Mouse (Mus musculus) brain, embryonic 14.5 days (tissue): ENCODE measurements around the gene Coq2. TPM values are rescaled to one million over a fixed set of nuclear protein-coding genes. Genes with fewer than 3 reads are reported as not detected.

Source experiments
- DNase-seq: peaks from one replicate; pipeline ENCODE4 v3.0.0-alpha.2; 2011; ENCODE audit warnings: low read depth
- CTCF ChIP-seq: fragments of 200-500 bp; IDR thresholded peaks from 2 replicates; pipeline ENCODE4 v1.5.1; 2012; ENCODE audit warnings: inconsistent platforms, mild to moderate bottlenecking, moderate library complexity, borderline replicate concordance; ENCODE audit not compliant: insufficient read depth, insufficient read length; ENCODE audit errors: extremely low read depth
- POLR2A ChIP-seq: fragments of 200-500 bp; IDR thresholded peaks from 2 replicates; pipeline ENCODE4 v1.6.1; 2012; ENCODE audit warnings: mild to moderate bottlenecking, inconsistent platforms, borderline replicate concordance; ENCODE audit not compliant: poor library complexity, insufficient read depth, insufficient read length, severe bottlenecking; ENCODE audit errors: extremely low read depth
- polyA plus RNA-seq: library from polyadenylated mRNA; depleted of rRNA; stranded (reverse); fragments of >200 nt; gene quantifications from 2 replicates; pipeline ENCODE4 v1.2.3, GENCODE M21; 2012

Coq2 gene
- polyA plus RNA-seq, 1 experiment: 66.9 TPM

DNA sequence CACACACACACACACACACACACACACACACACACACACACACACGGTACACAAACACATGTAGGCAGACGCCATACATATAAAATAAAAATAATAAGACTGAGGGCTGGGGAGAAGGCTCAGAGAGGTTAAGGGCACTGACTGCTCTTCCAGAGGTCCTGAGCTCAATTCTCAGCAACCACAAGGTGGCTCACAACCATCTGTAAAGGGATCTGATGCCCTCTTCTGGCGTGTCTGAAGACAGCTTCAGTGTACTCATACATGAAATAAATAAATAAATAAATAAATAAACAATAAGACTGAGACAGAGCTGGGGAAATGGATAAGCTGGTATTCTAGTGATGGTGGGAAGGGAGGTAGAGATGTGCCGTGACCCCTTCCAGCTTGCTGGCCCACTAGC, 10.7 kb upstream of the Coq2 start:
- no peak for DNase-seq
- no peak for TF ChIP-seq CTCF
- no peak for TF ChIP-seq POLR2A

DNA sequence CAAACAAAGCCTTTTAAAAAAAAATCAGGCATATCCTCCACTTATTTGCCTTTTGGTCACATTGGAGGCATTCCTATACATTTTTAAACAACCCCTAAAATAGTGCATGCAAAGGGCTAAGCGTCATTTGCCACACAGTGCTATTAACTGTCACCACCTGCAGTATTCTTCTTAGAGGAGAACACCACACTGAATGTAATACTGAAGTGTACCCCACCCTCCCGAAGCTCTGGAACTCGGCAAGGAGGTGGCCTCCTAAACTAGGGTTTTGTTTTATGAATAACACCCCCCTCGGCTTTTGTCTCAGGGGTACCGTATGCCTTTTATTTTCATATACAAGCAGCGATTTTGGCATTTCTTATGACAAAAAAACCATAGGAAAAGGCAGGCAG, 5.6 kb upstream of the Coq2 start:
- DNase-seq: no peak
- TF ChIP-seq POLR2A: no peak

DNA sequence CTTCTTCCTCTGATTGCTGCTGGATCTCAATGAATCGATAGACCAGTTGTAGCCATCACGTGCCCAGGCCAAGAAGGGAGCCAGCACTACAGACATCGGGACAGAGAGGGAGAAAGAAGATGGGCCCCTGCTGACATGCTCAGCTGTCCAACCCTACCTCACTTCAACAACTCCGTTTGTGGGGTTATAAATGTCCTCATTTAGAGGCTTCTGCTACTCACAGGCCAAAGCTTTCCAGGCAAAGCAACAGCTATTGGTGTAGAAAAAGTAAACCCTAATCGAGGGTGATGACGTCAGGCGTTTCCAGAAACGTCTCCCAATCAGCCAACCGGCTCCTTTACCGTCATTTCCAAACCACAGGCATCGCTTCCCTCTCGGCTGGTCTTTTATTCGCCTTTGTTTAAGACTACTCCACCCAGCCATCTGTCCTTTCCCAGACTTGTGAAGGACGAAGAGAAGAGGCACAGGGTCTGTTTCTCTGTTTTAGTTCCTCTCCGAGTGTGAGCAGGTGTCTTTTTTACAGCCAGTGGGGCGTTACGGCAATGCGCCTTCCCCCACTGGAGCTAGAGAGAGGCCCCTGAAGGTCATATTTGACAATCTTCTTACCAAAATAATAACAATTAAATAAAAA, 5.1 kb upstream of the Coq2 start:
- DNase-seq: peak; percentile 43
- TF ChIP-seq CTCF (no peak), POLR2A (no peak)

DNA sequence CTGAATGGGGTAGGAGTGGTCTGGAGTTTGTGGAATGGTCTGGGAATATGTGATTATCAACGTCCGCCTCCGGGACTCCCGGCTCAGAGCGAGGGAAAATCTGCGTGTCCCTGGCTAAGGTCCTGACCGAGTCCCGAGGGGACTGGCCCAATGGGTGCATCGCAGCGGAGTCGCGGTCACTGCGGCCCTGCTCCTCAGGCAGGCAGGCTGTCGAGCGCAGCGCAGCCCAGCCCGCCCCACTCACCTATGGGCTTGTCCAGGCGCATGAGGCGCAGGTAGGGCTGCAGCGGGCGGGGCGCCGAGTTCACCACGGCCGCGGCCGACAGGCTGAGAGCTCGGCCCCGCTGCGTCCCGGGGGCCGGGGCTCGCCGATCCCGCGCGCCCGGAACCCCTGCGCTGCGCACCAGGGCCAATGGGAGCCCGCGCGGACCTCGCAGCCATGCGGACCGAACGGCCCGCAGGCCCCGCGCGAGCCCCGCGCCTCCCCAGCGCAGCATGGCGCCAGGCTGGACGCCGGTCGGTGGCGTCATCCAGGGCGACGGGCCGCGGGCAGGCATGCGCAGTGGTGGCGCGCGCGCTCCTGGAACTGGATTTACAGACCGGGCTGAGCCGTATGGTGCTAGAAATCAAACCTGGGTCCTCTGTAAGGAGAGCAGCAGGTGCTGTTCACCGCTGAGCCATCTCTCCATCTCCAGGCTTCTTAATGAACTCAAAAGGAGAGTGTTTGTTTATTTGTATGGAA, 1.0 kb downstream of the Coq2 start:
- DNase-seq: peak; percentile 94

DNA sequence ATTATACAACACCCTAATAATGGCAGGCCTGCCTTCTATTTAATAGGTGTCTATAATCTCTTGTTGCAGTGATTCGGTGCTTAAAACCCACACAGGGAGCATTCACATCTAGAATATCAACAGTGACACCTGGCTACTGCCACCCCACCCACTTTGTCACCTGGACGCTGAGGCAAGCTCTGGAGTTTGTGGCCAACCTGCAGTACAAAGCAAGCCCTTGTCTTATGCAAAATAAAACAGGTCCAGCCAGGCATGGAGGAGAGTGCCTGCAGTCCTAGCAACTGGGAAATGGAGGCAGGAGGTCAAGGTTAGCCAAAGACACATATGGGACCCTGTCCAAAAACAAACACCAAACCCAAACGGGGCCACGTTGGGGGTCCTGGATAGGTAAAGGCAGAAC, 2.5 kb downstream of the Coq2 start:
- no peak for DNase-seq
- TF ChIP-seq CTCF (no peak), POLR2A (no peak)

More for the DNA sequence above, 1.0 kb downstream of the Coq2 start:
- TF ChIP-seq CTCF: no peak
- peak; percentile 99 for TF ChIP-seq POLR2A

DNA sequence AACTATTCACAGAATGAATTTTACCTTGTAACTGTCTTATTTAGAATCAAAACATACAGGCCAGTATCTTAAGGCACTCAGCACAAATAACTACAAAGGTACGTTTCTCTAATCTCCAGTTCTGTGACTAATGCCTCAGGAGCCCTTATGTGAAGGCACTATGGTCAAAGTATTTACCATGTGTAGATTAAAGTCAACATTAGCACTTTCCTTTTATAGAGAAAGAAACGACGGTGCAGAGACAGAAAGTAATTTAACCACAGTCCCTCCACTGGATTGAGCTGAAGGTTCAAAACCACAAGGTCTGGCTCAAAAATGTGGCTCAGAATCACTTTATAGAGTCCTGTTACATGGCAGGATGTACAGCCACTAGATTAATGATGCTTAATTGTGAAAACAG, 3.0 kb downstream of the Coq2 start:
- TF ChIP-seq CTCF (no peak), POLR2A (no peak)
- no peak for DNase-seq

DNA sequence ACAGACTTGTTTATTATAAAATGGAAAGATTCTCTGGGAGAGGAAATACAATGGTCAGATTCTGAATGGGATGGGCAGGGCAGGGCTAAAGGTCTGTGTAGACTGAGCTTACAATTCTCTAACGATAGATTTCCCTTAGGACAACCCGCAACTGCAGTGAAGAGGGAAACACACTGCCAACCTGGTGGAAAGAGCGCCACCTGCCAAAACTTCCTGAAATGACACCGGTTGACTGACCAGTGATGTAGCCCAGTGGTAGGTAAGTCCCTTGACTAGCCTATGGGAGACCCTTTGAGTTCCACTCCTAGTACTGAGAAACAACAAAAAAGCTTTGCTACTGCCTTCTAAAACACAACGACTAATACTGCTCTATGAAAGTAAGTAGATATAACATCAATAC, 3.5 kb downstream of the Coq2 start:
- TF ChIP-seq POLR2A (no peak), CTCF (peak; percentile 54; the same call in 1 of the 2 replicates)
- peak; percentile 45 for DNase-seq

DNA sequence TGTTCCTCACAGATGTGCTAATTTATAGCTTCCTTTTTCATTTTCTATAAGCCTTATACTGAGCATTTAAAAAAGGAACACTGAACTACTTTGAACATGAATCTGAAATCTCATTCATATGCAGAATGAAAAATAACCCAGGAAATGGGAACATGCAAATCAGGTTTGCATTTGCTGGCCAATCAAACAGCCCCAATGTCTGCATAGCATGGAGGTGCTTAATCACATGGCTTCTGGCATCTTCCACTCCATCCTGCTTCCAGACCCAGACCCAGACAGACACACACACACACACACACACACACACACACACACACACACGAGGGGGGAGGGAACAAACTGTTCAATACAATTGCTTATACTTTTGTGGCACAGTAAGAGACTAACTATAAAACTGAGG, 8.0 kb downstream of the Coq2 start:
- DNase-seq: no peak
- TF ChIP-seq CTCF (no peak), POLR2A (no peak)

DNA sequence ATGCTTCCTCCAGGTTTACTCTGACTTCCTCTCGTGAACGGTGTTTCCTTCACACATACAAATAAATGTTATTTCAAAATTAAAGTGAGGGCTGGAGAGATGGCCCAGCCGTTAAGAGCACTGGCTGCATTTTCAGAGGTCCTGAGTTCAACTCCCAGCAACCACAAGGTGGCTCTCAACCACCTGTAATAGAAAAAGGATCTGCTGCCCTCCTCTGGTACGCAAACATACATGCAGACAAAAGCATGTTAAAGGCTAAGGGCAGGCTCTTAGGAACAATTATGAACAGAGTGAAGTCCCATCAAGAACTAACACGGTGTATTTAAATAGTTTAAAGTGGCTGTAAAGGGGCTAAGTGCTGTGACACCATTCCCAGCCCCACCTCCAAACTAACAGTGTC, 11.1 kb downstream of the Coq2 start:
- TF ChIP-seq CTCF (peak; percentile 61; the same call in 1 of the 2 replicates), POLR2A (no peak)
- DNase-seq: peak; percentile 49

DNA sequence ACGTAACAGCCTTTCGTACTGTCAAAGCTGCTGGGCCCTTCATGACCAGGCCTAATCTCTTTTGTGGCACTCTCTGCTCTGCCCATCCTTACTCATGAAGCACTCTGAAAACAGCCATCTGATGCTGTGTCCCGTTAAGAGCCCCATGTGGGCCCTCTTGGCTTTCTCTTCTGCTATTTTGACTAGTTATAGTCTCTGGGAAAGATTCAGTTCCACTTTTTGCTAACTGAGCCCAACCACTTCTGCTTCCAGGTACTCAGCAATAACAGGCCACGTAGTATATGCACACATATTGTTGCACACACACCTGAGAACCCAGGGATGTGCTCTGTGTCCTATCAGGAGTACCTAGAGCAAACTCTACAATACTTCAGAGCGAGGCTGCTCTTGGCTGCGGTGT, 11.9 kb downstream of the Coq2 start:
- no peak for TF ChIP-seq CTCF
- TF ChIP-seq POLR2A: no peak
- DNase-seq: no peak

DNA sequence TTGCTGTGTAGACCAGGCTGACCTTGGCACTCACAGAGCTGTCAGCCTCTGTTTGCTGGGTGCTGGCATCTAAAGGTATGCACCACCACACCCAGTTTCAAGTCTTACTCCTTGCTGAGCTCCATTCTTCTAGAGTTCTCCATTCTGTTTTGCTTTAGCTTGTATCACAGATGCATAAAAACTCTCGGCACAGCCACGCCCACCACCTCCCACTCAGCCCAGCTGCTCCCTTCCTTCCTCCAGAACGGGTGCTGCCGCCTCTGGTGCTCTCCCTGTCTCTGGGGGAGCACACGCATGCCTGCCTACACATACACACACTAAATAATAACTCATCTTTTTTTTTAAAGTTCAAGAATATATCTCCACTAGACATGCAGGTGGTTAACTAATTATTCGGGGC, 16.5 kb downstream of the Coq2 start:
- TF ChIP-seq POLR2A (no peak), CTCF (no peak)
- DNase-seq: no peak

DNA sequence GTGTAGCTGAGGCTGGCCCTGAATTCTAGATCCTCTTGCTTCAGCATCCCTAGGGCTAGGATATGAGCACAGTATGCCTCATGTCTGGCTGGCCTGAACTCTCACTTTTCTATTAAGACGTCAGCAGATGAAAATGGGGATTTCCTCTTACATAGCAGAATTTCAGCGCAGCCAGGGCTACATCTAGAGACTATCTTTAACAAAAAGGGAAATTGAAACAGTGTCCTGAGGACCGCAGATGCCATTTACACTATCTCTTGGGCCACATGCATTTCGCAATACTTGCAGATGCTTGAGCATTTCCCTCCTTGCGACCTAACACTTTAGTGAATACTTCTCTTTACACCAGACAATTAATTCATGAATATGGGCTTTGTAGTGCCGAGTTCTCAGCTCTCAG, 18.6 kb downstream of the Coq2 start:
- TF ChIP-seq CTCF (no peak), POLR2A (no peak)
- no peak for DNase-seq

DNA sequence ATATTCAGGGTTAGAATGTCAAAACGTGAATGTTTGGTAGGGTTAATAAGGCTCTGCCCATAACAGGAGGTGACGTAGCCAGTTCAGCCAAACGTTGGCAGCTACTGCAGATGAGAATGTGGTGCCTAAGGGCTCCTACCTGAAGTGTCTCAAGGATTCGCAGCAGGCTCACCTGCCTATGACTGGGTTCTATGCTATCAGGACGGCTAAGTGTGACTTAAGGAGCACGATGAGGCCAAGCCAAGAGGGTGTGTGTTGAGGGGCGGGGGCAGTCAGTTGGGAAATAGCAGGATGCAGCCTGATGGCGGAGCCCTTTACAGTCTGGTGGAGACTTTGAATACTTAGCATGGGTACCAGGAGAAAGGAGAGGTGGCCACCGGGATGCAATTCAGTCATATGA, 22.6 kb downstream of the Coq2 start:
- no peak for TF ChIP-seq POLR2A
- TF ChIP-seq CTCF: no peak
- no peak for DNase-seq

DNA sequence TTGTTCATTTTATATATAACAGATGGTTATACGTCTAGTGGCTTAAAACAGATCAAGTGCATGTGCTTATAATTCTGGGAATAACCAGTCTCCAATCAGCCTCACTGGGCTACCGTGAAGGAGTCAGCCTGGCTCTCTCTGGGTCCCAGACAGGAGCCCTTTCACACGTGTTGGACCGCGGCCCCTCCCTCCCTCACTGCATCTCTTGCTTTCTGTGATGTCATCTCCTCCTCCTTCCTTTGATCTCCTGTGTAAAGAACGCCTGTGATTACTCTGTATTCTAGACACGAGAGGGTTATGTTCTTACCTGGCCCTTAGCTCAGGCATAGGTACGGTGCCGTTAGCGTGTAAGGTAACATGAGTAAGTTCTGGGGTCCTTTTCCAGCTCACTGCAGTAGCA, 23.5 kb downstream of the Coq2 start:
- TF ChIP-seq CTCF (no peak), POLR2A (no peak)
- DNase-seq: no peak

DNA sequence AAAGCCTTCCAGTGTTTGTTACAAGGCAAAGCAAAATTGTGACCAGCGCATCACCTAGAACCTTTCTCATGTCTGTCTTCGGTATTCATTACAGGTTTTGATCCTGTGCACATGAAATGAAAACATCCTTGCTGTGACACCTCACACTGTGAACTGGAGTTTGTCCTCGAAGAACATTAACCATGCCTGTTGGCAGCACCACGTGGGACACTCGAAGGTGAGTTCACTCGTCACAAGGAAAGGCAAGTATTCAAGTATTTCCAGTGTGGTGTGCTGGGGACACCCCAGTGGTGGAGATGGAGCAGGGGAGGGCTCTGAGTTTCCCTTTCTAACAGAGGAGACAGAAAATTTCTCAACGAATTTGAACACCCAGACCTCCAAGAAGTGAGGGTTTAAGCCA, 24.0 kb downstream of the Coq2 start:
- DNase-seq: no peak

DNA sequence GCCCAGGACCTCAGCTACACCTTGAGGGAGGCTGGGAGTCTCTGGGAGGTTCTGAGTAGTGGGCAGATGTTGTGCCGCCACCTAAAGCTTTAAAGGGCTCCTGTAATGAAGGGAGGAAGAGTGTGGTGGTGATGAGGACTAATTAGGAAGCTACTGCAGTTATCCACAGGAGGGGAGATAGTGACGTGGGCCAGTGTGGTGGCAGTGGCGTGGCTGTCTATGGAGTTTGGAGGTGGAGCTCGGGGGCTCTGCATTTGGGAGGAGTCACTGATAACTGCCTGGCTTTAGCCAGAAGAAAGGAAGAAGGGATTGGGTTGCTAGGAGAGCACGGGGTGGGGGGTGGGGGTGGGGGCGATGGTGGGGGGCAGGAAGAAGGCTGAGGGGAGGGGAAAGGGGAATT, 26.4 kb downstream of the Coq2 start:
- DNase-seq: no peak
- TF ChIP-seq CTCF: no peak
- TF ChIP-seq POLR2A: no peak

More for the DNA sequence above, 24.0 kb downstream of the Coq2 start:
- no peak for TF ChIP-seq POLR2A
- no peak for TF ChIP-seq CTCF
